Mouse (Mus musculus) skeletal muscle tissue, adult 2 months (tissue): ENCODE measurements at regions not wholly inside any gene's neighbourhood (a gene's known extent, or its start where the extent isn't known, plus 50 kb on each side); places are given as distances from the start of the nearest gene placed in this dataset.

Experiments used
- DNase-seq: peaks from one replicate; pipeline ENCODE4 v3.0.0-alpha.2; 2012; ENCODE audit warnings: low read depth, low spot score

DNA sequence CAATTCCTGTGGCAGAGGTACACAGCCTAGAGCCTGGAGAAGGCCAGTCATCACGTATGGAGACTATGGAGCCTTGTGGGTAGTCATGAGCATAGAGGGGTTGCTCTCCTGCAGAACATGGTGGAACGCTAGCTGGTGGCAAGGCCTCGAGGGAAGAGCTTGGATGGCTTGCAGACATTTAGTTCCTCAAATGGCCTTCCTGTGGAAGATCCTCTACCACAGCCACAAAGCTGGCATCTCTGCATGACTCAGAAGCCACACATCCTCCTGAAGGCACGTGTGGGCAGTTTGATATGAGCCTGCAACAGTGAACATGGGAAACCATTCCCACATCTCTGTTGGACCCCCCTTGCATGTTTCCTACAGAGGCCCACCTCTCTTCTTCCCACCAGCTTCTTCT is 547.9 kb upstream of the Lrrc6 start:
- DNase-seq, result no peak

DNA sequence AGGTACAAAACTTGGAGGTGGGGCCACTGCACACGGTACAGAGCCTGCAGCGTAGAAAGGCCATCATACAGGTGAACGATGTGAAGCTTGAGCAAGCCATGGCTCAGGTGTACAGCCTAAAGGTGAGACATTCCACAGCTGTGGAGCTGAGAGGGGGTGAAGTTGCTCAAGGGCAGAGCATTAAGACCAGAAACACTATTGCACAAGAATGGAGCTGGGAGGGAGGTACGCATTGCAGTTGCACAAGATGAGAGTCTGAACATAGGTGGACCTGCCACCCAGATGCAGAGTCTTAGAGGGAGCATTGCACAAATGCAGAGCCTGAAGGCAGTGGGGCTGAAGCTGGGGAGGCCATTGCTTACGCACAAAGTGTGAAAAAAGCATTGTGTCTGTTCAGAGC is 547.4 kb upstream of the Lrrc6 start:
- DNase-seq, result no peak

DNA sequence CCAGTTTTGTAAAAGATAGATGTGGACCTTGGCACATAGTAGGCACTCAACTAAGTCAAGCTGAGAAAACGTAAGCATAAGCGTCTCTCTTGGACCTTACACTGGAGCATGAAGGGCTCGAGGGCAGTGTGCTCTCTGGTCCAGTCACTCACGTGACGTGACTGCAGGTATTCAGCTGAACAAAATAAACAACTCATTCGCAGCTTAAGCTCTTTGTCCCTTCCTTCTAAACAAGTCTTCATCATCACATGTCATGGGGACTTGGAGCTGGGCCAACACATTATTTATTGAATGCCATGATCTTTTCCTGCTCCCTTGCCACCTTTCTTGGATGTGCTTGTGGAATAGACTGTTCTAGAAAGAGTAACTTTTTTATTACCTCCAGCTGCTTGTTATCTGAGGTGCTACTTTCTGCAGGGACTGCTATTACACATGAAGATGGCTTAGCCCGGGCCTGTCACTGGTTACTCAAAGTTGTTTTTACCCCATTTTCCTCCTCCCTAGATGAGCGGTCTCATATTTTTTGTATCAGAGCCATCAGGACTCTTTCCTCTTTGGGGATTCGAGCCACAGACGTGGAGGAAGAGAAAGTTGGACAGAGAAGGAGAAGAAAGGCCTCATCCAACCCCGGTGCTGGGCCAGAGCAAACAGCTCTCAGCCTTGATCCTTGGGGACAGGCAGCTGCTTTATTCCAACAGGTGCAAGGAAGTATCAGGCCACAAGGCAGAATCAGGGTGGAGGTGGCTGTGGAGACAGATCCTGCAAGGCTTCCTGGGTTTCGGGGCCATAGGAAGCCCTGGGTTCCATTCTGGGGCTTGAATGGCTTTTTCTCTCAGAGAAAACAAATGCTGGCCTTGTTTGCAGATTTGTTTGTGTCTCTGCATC is 545.5 kb upstream of the Lrrc6 start:
- no peak for DNase-seq

DNA sequence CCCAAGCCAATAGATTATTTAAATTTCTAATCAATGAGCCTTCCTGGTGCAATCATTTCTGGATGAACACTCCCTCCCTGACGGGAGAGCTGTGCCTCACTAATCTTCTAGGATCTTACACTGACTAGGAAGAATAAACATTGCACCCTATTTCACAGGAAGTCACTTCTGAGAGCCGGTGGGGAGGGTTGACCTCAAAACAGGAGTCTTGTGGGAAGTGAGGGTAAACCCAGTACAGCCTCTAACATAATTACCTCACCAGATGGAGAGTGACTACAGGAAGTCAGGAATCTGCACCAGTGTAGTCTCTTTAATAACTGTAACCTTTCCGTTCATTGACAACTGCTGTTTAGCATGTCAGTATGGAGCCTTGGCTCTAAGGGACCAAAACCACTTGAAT is 544.6 kb upstream of the Lrrc6 start:
- no peak for DNase-seq

DNA sequence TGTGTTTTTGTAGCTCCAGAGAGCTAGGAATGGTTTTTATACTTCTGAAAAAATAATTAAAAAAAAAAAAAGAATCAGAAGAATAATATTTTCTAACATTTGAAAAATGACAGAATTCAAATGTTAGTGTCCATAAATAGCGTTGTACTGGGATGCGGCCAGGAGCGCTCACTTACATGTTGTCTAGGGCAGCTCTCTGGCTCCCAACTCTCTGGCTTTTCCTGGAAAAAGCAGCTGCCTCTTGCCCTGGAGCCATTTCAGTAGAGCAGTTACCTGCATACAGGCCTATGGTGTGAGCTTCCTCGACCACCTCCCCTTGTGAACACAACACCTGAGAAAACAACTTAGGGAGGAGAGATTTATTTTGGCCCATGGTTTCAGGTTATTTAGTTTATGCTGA is 544.1 kb upstream of the Lrrc6 start:
- no peak for DNase-seq

DNA sequence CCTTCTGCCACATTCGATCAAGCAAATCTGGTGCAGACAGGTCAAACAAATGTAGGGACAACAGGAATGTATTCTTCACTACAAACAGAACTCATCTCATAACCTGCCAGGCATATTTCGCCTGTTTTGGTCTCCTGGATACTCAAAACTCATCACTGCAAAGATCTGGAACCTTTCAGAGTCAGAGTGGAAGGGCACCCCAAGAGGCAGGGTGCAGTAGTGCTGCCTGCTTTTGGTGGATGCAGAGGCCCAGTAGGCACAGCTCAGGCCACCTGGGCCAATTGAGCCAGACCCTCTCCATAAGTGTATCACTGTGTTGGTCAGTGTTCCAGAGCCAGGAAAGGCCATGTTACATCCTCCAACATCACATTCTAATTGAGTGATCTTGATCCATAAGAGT is 541.4 kb upstream of the Lrrc6 start:
- no peak for DNase-seq

GRCm38 (mm10) chr15:67040229-67040628 is 539.5 kb upstream of the Lrrc6 start:
- DNase-seq, result no peak

DNA sequence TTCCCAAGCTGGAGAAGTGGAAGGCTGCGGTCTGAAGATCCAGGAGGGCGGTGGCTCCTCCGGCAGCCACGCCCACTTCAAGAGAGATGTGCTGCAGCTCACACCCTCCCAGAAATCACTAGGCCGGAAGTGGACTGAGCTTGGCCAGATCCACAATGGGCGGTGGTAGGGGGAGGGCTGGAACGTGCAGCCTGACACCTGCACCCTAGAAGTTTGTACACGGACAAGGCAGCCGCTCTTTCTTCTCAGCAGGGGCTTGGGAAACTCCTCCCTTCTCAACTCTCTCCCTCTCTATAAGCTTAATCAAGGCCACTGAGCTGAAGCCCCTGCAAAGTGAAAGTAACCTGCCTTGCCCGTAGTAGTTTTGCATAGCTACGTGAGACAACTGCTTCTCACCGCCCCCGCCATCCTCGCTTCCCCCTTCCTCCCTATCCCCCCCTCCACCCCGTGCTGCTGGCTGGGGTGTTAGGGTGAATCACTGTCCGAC is 538.8 kb upstream of the Lrrc6 start:
- DNase-seq, result peak; percentile 70

DNA sequence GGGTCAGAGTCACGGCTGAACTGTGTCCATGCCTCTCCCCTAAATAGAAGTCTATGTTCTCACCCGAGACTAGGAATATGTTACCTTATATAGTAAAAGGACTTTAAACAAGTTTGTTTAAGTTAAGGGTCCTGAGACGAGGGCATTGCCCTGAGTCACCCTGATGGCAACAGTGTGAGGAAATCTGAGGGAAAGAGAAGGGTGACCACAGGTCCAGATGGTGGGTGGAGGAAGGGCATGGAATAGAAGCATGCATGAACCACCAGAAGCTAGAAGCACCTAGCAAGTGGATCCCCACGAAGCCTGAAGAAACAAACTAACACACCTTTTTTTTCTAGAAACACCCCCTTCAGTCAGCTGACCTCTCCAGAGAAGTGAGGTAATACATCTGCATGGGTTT is 536.9 kb upstream of the Lrrc6 start:
- DNase-seq, result no peak

DNA sequence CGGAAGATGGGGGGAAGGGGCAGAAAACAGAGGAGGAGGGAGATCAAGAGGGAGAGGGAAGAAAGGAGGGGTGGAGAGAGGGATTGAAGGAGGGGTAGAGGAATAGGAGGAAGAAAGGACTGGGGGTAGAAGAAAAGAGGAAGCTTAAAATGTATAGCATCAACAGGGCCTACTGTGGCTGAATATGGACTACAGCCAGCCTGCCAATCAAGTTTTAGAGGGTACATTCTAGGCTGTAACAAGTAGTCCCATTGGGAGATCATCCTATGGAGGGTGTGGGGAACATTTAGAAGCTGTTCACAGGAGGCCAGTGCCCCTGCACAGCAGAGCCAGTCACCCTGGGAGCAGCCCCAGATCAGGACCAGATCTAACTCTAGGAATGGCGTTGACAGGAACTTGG is 535.6 kb upstream of the Lrrc6 start:
- DNase-seq, result no peak

DNA sequence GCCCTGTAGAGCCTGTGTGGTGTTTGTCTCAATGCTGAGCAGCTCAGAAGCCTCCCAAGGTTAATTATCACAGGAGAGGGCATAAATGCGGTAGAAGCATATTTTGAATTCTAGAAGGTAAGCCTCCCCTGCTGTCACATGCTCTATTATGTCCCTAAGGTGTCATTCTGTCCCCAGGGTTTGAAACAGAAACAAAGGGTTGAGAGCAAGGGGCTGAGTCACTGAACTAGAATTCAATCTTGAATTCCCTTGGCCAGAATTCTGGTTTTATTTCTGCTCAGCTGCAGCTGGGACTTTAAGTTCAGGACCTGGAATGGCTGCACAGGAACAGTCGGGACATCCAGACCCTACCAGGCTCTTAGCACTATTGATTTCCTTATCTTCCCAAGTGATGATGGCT is 533.2 kb upstream of the Lrrc6 start:
- DNase-seq, result no peak

DNA sequence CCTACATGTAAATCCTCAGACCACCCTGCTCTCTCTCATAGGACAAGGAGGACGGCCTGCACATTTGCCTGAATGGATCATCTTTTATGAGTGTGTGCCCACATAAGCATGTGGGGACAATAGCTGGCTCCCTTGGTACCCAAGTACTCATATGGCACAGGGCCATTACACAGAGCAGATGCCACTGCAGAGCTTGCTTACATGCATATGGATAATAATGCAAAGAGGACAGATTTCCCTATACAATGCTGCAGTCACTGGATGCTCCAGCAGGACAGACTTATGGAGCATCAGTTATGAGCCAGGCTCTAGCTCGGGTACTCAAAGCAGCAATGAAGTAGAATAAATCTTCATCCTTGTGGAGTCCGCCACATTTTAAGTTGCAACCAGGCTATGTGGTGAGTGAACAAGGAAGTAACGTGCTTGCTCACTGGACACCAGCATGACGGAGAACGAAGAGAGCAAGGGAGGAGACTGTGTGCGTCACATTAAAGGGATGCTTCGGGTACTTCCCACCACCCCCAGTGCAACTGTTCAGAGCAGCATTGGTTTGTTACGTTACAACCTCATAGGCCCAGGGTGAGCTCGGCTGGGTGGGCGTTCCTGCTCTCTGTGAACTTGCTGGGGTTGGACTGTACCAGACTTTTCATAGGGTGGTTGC is 531.3 kb upstream of the Lrrc6 start:
- DNase-seq, result no peak

DNA sequence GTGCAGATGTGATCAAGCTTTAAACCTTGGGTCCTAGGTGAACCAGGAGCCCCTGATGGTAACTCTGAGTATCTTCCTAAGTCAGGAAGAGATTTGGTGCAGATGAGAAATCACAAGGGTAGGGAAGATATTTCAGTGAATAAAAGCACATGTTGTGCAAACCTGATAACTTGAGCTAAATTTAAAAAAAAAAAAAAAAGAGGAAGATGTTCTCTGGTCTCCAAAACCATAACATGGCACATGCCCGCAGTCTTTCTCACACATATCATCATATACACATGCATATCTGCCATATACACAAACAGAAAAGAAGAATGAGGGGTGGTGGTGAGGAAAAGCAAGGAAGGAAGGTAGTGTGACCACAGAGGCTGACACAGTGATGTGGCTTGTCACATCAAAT is 530.3 kb upstream of the Lrrc6 start:
- DNase-seq, result no peak

GRCm38 (mm10) chr15:67028161-67028560 is 527.5 kb upstream of the Lrrc6 start:
- no peak for DNase-seq

- no peak for DNase-seq
Observed at GRCm38 (mm10) chr15:67027751-67028150, 527.0 kb upstream of the Lrrc6 start.

- DNase-seq, result no peak
Observed at GRCm38 (mm10) chr15:67025746-67026145, 525.0 kb upstream of the Lrrc6 start.

DNA sequence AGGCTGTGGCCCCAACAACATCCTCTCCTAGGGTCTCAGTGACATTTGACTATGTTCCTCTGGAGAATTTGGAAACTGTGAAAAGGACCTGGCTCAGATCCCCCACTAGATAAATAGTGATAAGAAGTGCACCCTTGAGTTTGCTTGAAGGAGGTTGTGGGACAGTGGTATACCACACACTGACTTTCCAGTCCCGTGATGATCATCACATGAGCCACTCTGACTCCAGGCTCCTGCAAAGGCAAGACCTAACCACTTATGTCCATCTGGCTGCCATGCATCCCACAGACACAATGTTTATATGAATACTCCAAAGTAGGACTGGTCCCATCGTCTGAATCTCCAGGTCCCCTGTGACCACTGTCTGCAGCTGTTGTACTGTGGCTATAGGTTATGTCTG is 523.7 kb upstream of the Lrrc6 start:
- no peak for DNase-seq

DNA sequence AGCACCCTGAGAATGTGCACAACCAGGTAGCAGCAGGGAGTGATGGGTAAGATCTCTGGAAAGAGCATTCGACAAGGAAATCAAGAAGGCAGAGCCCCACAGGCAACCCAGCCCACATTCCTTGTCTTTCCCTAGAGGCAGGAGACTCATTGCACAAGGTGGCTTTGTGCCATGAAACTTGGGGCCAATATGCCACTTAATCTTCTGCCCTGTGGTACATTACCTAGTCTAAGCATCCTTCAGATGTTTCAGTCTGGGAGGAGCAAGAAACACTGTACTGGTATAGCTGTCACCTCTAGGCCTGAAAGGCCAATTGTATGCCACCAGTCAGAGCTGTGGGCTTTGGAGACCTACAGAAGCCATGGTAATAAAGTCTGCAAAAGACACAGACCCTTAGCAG is 522.4 kb upstream of the Lrrc6 start:
- DNase-seq, result no peak

DNA sequence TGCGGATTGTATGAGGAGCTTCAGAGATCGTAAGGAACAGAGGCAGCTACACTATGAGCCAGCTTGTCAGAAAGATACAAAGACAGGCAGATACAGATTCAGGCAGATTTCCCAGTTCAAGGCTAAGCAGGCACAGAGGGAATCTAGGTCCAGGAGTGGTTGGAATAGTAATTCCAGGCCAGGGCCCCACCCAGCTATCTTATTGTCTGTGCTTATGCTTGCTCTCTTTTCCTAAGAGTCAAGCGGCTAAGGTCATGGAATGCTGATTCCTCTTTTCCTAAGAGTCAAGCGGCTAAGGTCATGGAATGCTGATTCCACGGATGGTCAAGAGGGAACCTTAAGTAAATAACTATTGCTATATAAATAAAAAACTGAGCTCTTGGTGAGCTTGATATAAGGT is 520.7 kb upstream of the Lrrc6 start:
- no peak for DNase-seq

- no peak for DNase-seq
Observed at GRCm38 (mm10) chr15:67019891-67020290, 519.2 kb upstream of the Lrrc6 start.

GRCm38 (mm10) chr15:67019194-67019661 is 518.5 kb upstream of the Lrrc6 start:
- DNase-seq, result peak; percentile 51
